Mouse (Mus musculus) myocyte (in vitro differentiated cells): ENCODE results near the gene Gm9507.

ENCODE experiments used
- E2F4 ChIP-seq: IDR thresholded peaks from one replicate; pipeline ENCODE4 v1.6.1; 2011; ENCODE audit warnings: mild to moderate bottlenecking, control low read depth, moderate library complexity; ENCODE audit not compliant: insufficient read depth
- MAX ChIP-seq: IDR thresholded peaks from one replicate; pipeline ENCODE4 v1.6.1; 2011; ENCODE audit warnings: low read depth, mild to moderate bottlenecking, control low read depth
- POLR2A ChIP-seq: IDR thresholded peaks from one replicate; pipeline ENCODE4 v1.6.1; 2011; ENCODE audit warnings: low read depth, mild to moderate bottlenecking, control low read depth, moderate library complexity; ENCODE audit not compliant: insufficient read length
- POLR2AphosphoS2 ChIP-seq: IDR thresholded peaks from one replicate; pipeline ENCODE4 v1.6.1; 2011; ENCODE audit warnings: low read depth, control low read depth; ENCODE audit not compliant: insufficient read length
- SRF ChIP-seq: IDR thresholded peaks from one replicate; pipeline ENCODE4 v1.6.1; 2011; ENCODE audit warnings: low read depth; ENCODE audit not compliant: control insufficient read depth, insufficient read length
- TCF12 ChIP-seq: IDR thresholded peaks from one replicate; pipeline ENCODE4 v1.6.1; 2011; ENCODE audit warnings: mild to moderate bottlenecking, control low read depth; ENCODE audit not compliant: poor library complexity, insufficient read depth, severe bottlenecking
- TCF3 ChIP-seq: IDR thresholded peaks from one replicate; pipeline ENCODE4 v1.6.1; 2011; ENCODE audit warnings: low read depth, control low read depth; ENCODE audit not compliant: insufficient read length
- USF1 ChIP-seq: IDR thresholded peaks from one replicate; pipeline ENCODE4 v1.6.1; 2011; ENCODE audit warnings: low read depth, mild to moderate bottlenecking, control low read depth, moderate library complexity

DNA sequence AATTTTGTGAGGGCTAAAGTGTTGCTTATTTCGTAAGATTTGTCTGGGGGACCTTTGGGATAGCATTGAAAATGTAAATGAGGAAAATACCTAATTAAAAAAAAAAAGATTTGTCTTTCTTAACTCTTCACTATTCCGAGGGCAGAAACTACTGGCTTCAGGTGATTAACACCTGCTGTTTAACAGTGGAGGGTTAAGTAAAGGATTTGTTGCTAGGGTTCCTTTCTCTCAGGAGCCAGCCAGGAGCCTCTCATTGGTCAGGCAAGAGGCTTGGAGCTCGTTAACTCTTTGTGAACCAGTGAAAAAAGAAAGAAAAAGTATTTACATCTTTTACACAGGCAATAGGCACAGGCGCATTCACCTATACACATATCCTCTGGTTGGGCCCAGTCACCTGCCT, 7.6 kb upstream of the Gm9507 start:
- TF ChIP-seq POLR2AphosphoS2 (no peak), TCF12 (no peak), POLR2A (no peak), TCF3 (no peak), MAX (no peak), SRF (no peak), USF1 (no peak), E2F4 (no peak)
